8 mouse cellular contexts compared by ENCODE assay signal in genomic region chr3:89092509-89093090, GRCm38 (mm10). TPM values are rescaled to one million over a fixed set of nuclear protein-coding genes. Genes with fewer than 3 reads are reported as not detected.
A peak's percentile ranks its signal among the peaks of the same experiment; 100 is the strongest.
DNase-seq lines count a peak whose midpoint lies in the region; ATAC-seq and TF ChIP-seq lines count a peak whose summit lies in the region.

No protein-coding gene starts in this region.

- H3K4me1 ChIP-seq in heart, embryonic 11.5 days (ENCODE audit: control insufficient read depth, insufficient read depth, low read length) = peaks cover 25% of the 10 kb centered on the region
- peaks cover 3% of the 10 kb centered on the region for H3K4me1 ChIP-seq in ES-Bruce4 (ENCODE audit: control insufficient read depth, insufficient read depth, low read length)
- peaks cover 16% of the 10 kb centered on the region; the same call in 1 of the 2 replicates for H3K4me1 ChIP-seq in heart, embryonic 16.5 days (ENCODE audit: control insufficient read depth, insufficient read depth, low read length)
- peaks cover 62% of the 10 kb centered on the region for H3K4me1 ChIP-seq in liver, embryonic 15.5 days (replicated peaks)

- peaks cover 17% of the 10 kb centered on the region for H3K27me3 ChIP-seq in heart, embryonic 11.5 days (ENCODE audit: control insufficient read depth, insufficient read depth, low read length)
- H3K27me3 ChIP-seq in ES-Bruce4 (ENCODE audit: control insufficient read depth, insufficient read depth, low read length, poor library complexity, severe bottlenecking) = no peaks in the 10 kb centered on the region
- peaks cover 13% of the 10 kb centered on the region for H3K27me3 ChIP-seq in heart, embryonic 16.5 days (ENCODE audit: control insufficient read depth, insufficient read depth, low read length)
- H3K27me3 ChIP-seq in liver, embryonic 15.5 days = peaks cover 47% of the 10 kb centered on the region

- no peaks in the 10 kb centered on the region for H3K9me3 ChIP-seq in heart, embryonic 11.5 days (replicated peaks; ENCODE audit: control insufficient read depth, low read length)
- no peaks in the 10 kb centered on the region for H3K9me3 ChIP-seq in ES-Bruce4 (replicated peaks; ENCODE audit: control insufficient read depth, insufficient read depth, low read length, poor library complexity, severe bottlenecking)
- no peaks in the 10 kb centered on the region for H3K9me3 ChIP-seq in heart, embryonic 16.5 days (replicated peaks; ENCODE audit: control insufficient read depth, low read length)
- H3K9me3 ChIP-seq in liver, embryonic 15.5 days (replicated peaks) = no peaks in the 10 kb centered on the region

- H3K9ac ChIP-seq in heart, embryonic 11.5 days (ENCODE audit: low read depth, low read length) = no peak overlapping the region
- H3K9ac ChIP-seq in ES-Bruce4 (ENCODE audit: low read depth, poor library complexity, severe bottlenecking) = no peak overlapping the region
- no peak overlapping the region for H3K9ac ChIP-seq in heart, embryonic 16.5 days (ENCODE audit: low read length)
- H3K9ac ChIP-seq in liver, embryonic 15.5 days = no peak overlapping the region

- H3K4me2 ChIP-seq in heart, embryonic 11.5 days = peak overlapping the region; percentile 57
- peak overlapping the region; percentile 40 for H3K4me2 ChIP-seq in heart, embryonic 16.5 days (ENCODE audit: low read depth, low read length)
- H3K4me2 ChIP-seq in liver, embryonic 15.5 days = peak overlapping the region; percentile 100

- no peak overlapping the region for H3K27ac ChIP-seq in heart, embryonic 11.5 days (ENCODE audit: low read depth, low read length)
- H3K27ac ChIP-seq in ES-Bruce4 (ENCODE audit: insufficient read depth, low read length) = no peak overlapping the region
- H3K27ac ChIP-seq in heart, embryonic 16.5 days (ENCODE audit: low read length) = no peak overlapping the region
- no peak overlapping the region for H3K27ac ChIP-seq in liver, embryonic 15.5 days (replicated peaks)

- 25% methylated on average over 11 of the region's 11 CpGs for WGBS in heart, embryonic 11.5 days (ENCODE audit: insufficient replicate concordance)
- 34% methylated on average over 11 of the region's 11 CpGs for WGBS in heart, embryonic 16.5 days
- WGBS in liver, embryonic 15.5 days (ENCODE audit: insufficient replicate concordance) = 19% methylated on average over 11 of the region's 11 CpGs

- peak overlapping the region; percentile 33 for H3K4me3 ChIP-seq in heart, embryonic 11.5 days (ENCODE audit: low read depth, low read length)
- H3K4me3 ChIP-seq in ES-Bruce4 (ENCODE audit: low read depth, low read length) = peak overlapping the region; percentile 38
- H3K4me3 ChIP-seq in heart, embryonic 16.5 days (ENCODE audit: low read length) = peak overlapping the region; percentile 5; the same call in 1 of the 2 replicates
- peak overlapping the region; percentile 68 for H3K4me3 ChIP-seq in liver, embryonic 15.5 days (replicated peaks)

- no peak for ATAC-seq in heart, embryonic 11.5 days (replicated peaks; ENCODE audit: insufficient number of reproducible peaks, low FRiP score, low TSS enrichment)
- ATAC-seq in heart, embryonic 16.5 days (replicated peaks; ENCODE audit: extremely low read depth, insufficient read depth, low FRiP score) = no peak
- no peak for ATAC-seq in liver, embryonic 15.5 days (ENCODE audit: insufficient read depth)
- no peak for ATAC-seq in CD4-positive, CD25-positive, alpha-beta regulatory T cell, adult 4 months

- peaks cover 16% of the 10 kb centered on the region for H3K36me3 ChIP-seq in heart, embryonic 11.5 days (ENCODE audit: control insufficient read depth, insufficient read depth, low read length)
- peaks cover 17% of the 10 kb centered on the region for H3K36me3 ChIP-seq in ES-Bruce4 (ENCODE audit: control insufficient read depth, insufficient read depth, low read length, poor library complexity, severe bottlenecking)
- H3K36me3 ChIP-seq in heart, embryonic 16.5 days (ENCODE audit: control insufficient read depth, insufficient read depth) = peaks cover 5% of the 10 kb centered on the region; the same call in 1 of the 2 replicates
- H3K36me3 ChIP-seq in liver, embryonic 15.5 days (replicated peaks) = peaks cover 38% of the 10 kb centered on the region

- no peak for TF ChIP-seq POLR2A in ES-Bruce4 (IDR thresholded peaks at IDR 0.05; ENCODE audit: insufficient read depth, low read length)

- TF ChIP-seq CTCF in ES-Bruce4 (IDR thresholded peaks at IDR 0.05; ENCODE audit: low read depth, low read length) = no peak

- no peak for TF ChIP-seq EP300 in ES-Bruce4 (IDR thresholded peaks at IDR 0.05; ENCODE audit: insufficient read depth, low read depth, low read length)

- DNase-seq in heart, postnatal 4 days = no peak
- no peak for DNase-seq in spleen, adult 12 weeks (ENCODE audit: low spot score)
- DNase-seq in thymus, postnatal 14 days = no peak

RNA-seq across cellular contexts. Expression of gene Rusc1, which starts 0.5 kb away (rescaled TPM):
- polyA plus RNA-seq in heart, embryonic 11.5 days (2014; fragmentation: Nextera tagmentation; extraction: Ambion mirVana) = 7.9 TPM in 2 replicates
- total RNA-seq in heart, postnatal 4 days (2021) = 10 to 100 TPM; 12.3 to 12.5 TPM
- 10.7 and 13.6 TPM in 2 replicates for polyA plus RNA-seq in ES-Bruce4 (2011; ENCODE audit: insufficient read depth, insufficient read length, low read depth, missing spikeins)
- polyA plus RNA-seq in heart, embryonic 16.5 days (2015; fragmentation: Nextera tagmentation; extraction: Ambion mirVana) = 8.1 and 10.2 TPM in 2 replicates
- polyA plus RNA-seq in liver, embryonic 15.5 days (2015; fragmentation: Nextera tagmentation; extraction: Ambion mirVana) = 3.0 and 4.0 TPM in 2 replicates
- 100 to 1,000 TPM in 1 of 2 experiments, 10 to 100 TPM in 1; 62.1 to 106 TPM for polyA plus RNA-seq in CD4-positive, CD25-positive, alpha-beta regulatory T cell, adult 4 months (2017; shearing (Covaris generic))

RNA-seq across cellular contexts. Expression of gene Gm43738, which starts 8.3 kb away (rescaled TPM):
- polyA plus RNA-seq in heart, embryonic 11.5 days (2014; fragmentation: Nextera tagmentation; extraction: Ambion mirVana) = not detected in 2 replicates
- not detected for total RNA-seq in heart, postnatal 4 days (2021)
- polyA plus RNA-seq in ES-Bruce4 (2011; ENCODE audit: insufficient read depth, insufficient read length, low read depth, missing spikeins) = not detected in 2 replicates
- polyA plus RNA-seq in heart, embryonic 16.5 days (2015; fragmentation: Nextera tagmentation; extraction: Ambion mirVana) = not detected in 2 replicates
- polyA plus RNA-seq in liver, embryonic 15.5 days (2015; fragmentation: Nextera tagmentation; extraction: Ambion mirVana) = not detected in 2 replicates
- polyA plus RNA-seq in CD4-positive, CD25-positive, alpha-beta regulatory T cell, adult 4 months (2017; shearing (Covaris generic)) = not detected

RNA-seq across cellular contexts. Expression of gene Fdps, which starts 9.2 kb away (rescaled TPM):
- 165 and 178 TPM in 2 replicates for polyA plus RNA-seq in heart, embryonic 11.5 days (2014; fragmentation: Nextera tagmentation; extraction: Ambion mirVana)
- total RNA-seq in heart, postnatal 4 days (2021) = 10 to 100 TPM; 54.5 to 58.7 TPM
- 260 and 266 TPM in 2 replicates for polyA plus RNA-seq in ES-Bruce4 (2011; ENCODE audit: insufficient read depth, insufficient read length, low read depth, missing spikeins)
- 103 and 116 TPM in 2 replicates for polyA plus RNA-seq in heart, embryonic 16.5 days (2015; fragmentation: Nextera tagmentation; extraction: Ambion mirVana)
- polyA plus RNA-seq in liver, embryonic 15.5 days (2015; fragmentation: Nextera tagmentation; extraction: Ambion mirVana) = 339 and 359 TPM in 2 replicates
- 10 to 100 TPM; 63.1 to 97.7 TPM for polyA plus RNA-seq in CD4-positive, CD25-positive, alpha-beta regulatory T cell, adult 4 months (2017; shearing (Covaris generic))

RNA-seq across cellular contexts. Expression of gene Pklr, which starts 43.3 kb away (rescaled TPM):
- polyA plus RNA-seq in heart, embryonic 11.5 days (2014; fragmentation: Nextera tagmentation; extraction: Ambion mirVana) = 5.9 and 8.7 TPM in 2 replicates
- total RNA-seq in heart, postnatal 4 days (2021) = not detected
- polyA plus RNA-seq in ES-Bruce4 (2011; ENCODE audit: insufficient read depth, insufficient read length, low read depth, missing spikeins) = 0.21 TPM in 1 of 2 replicates, not detected in the other
- polyA plus RNA-seq in heart, embryonic 16.5 days (2015; fragmentation: Nextera tagmentation; extraction: Ambion mirVana) = 0.20 and 0.64 TPM in 2 replicates
- 102 and 104 TPM in 2 replicates for polyA plus RNA-seq in liver, embryonic 15.5 days (2015; fragmentation: Nextera tagmentation; extraction: Ambion mirVana)
- polyA plus RNA-seq in CD4-positive, CD25-positive, alpha-beta regulatory T cell, adult 4 months (2017; shearing (Covaris generic)) = not detected

Comparison
In these comparisons a context has a peak if more than half of its experiments do, and no peak if none do; other contexts are left out.
1. H3K4me2 ChIP-seq: peak in every context shown above with its lines; median percentile 100 in liver, embryonic 15.5 days; 57 in heart, embryonic 11.5 days; 40 in heart, embryonic 16.5 days.
2. H3K4me3 ChIP-seq: peak in every context shown above with its lines; median percentile 68 in liver, embryonic 15.5 days; 38 in ES-Bruce4; 33 in heart, embryonic 11.5 days; 5 in heart, embryonic 16.5 days.